Mouse (Mus musculus): ENCODE results near the gene Ndfip2. TPM values are rescaled to one million over a fixed set of nuclear protein-coding genes. Genes with fewer than 3 reads are reported as not detected.

Ndfip2 gene
- polyA plus RNA-seq, 1 experiment = 76.1 TPM

DNA sequence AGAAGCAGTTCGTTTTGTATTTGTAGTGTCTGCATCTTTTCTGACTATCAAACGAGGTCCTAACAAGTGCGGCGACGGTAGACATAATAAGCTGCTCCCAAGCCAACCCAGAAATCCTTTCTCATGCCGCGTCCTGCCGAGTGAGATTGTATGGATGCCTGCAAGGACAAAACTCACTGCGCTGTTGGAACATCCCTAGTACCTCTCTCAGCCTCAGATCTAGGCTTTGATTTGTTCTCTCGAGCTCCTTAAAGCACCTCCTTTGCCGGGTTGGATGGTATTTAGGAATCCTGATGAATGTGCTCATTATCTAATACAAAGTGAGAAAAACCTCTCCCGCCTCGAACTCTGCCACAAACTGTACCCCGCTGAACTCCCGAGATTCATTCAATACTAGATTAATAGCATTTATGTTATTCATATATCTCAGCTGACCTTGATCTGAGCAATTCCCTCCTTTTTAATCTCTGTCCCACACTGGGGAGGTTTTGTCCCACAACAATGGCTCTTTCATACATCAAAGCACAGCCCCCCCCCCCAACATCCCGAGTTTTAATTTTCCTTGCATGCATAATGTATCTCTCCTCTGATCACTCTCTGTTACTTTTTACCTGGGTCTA, 75.2 kb downstream of the Ndfip2 start:
- no peak for DNase-seq (ENCODE audit: low read depth, low spot score)
- 88% methylated on average over 16 of the region's 16 CpGs for WGBS

DNA sequence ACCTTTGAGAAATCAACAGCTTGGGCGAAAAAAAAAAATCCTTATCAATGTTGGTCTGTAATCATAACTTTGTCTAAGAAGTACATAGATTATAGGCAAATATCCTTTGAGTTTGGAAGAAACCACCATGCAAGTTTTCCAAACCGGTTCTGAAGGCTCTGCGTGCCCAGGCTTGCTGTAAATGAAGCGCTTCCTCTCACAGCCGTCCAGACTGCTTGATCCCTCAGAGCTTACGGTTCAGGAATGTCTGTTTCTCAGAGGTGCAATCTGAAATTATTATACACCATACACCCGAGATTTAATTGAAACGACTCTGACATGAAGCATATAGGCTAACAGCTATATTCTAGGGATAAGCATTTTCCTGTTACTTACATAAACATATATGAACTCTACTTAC, 83.4 kb downstream of the Ndfip2 start:
- 61% methylated on average over 8 of the region's 8 CpGs for WGBS
- no peak for DNase-seq (ENCODE audit: low read depth, low spot score)

DNA sequence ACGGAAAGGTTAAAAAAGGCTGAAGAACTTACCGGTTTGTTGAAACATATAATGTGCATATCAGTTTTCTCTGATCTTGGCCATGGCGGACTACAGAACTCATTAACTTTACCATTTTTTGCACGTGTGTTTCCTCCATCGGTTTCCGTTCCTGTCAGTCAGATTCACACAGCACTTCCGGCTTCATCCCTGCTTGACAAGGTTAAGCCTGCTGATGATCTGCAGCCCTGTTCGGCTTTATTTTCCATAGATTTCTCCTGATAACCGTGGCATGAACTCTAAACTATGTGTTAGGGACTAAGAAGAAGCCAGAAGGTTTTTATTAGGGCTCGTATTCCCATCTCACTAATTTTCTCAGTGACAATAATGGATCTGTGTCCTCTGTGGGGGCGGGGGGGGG, 95.7 kb downstream of the Ndfip2 start:
- no peak for DNase-seq (ENCODE audit: low read depth, low spot score)
- WGBS = 69% methylated on average over 11 of the region's 11 CpGs

Other genes starting within 250 kb of the Ndfip2 start
- gene Rbm26, start 81.2 kb upstream of the Ndfip2 start, polyA plus RNA-seq (2012; rRNA removed) = 4.9 and 7.5 TPM in 2 replicates

Measured in large intestine, adult 2 months (tissue).